Mouse (Mus musculus): ENCODE measurements around the gene Traf3. TPM values are rescaled to one million over a fixed set of nuclear protein-coding genes. Genes with fewer than 3 reads are reported as not detected.
A peak's percentile ranks its signal among the peaks of the same experiment; 100 is the strongest.

The Traf3 gene
- total and polyA plus RNA-seq, 2 experiments from 2014 or later: 13.7 to 40.8 TPM

DNA sequence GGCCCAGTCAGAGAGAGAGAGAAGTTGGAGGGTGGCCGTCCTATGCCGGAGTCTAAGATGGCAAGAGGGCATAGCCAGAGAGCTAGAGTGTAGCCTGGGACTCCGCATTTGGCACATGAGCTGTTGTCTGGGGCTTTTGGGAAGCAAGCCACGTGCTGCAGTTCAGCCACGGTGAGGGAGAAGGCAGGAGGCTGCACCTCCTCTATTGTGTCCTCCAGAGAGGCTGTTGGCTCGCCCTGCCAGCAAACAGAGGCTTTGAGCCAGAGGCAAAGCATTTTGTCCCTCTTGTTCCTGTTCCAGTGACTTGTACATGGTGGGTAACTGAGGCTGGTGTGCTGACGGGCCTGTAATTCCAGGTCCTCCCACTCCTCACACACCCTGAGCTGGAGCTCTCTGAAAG, 32.0 kb upstream of the Traf3 start:
- H3K9me3 ChIP-seq (ENCODE audit: low read length): no peaks in the 10 kb centered on the region
- peak overlapping the region; percentile 61; the same call in 1 of the 2 replicates for H3K27ac ChIP-seq
- H3K27me3 ChIP-seq (ENCODE audit: insufficient read depth, low read length): no peaks in the 10 kb centered on the region
- TF ChIP-seq CTCF (IDR thresholded peaks at IDR 0.05; ENCODE audit: low read depth): no peak
- ATAC-seq (peak; percentile 51; the same call in 1 of the 2 replicates), DNase-seq (ENCODE audit: low spot score) (peak; percentile 37)
- no peak overlapping the region for H3K4me2 ChIP-seq (ENCODE audit: low read depth, low read length)
- WGBS: 39% methylated on average over 7 of the region's 7 CpGs
- H3K4me1 ChIP-seq (ENCODE audit: insufficient read depth, low read length): 0 out of 2 replicates have a peak, but pooled peaks cover 13% of the 10 kb centered on the region
- H3K9ac ChIP-seq (replicated peaks; ENCODE audit: low read length): no peak overlapping the region
- H3K36me3 ChIP-seq (ENCODE audit: insufficient read depth, low read length): no peaks in the 10 kb centered on the region
- no peak overlapping the region for H3K4me3 ChIP-seq (ENCODE audit: low read length)

DNA sequence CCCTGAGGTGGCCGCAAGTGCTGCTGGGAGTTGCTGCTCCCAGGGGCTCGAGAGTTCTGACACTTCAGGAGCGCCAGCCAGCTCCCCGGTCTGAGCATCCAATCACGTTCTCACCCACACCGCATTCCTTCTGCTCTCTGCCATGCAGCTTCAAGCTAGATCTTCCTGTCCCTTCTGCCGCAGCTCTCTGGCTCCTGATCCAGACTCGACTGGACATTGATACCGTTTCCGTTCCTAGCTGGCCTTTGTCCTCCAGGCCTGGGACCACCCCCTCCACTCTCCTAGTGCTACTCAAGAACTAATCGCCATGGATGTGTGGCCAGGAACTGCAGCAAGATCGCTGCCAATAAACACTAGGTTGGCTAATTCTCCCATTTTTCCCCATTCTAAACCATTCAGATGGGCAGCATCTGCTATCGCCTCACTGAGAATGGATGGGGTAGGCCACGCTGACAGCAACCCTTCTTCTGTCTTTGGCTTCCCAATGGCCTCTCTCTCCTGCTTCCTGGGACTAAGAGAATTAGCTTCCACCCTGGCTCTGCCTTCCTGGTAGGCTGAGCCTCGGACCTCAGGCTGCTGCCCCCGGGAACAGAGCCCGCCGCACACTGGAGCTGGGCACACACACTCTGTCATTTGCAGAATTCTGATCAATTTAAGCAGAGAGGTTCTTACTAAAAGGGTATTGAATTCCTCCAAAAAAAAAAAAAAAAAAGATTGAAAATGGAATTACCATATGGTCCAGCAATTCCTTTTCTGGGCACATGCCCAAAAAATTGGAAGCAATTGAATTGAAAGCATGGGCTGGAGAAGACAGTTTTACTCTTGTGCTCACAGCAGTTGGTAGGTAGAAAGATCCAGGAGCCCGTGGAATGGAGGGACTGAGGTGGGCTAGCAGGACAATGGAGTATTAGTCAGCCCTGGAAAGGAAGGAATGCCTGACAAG, 31.1 kb upstream of the Traf3 start:
- Histone ChIP-seq H3K9me3 (ENCODE audit: low read length) (no peaks in the 10 kb centered on the region), H3K9ac (replicated peaks; ENCODE audit: low read length) (no peak overlapping the region), H3K36me3 (ENCODE audit: insufficient read depth, low read length) (no peaks in the 10 kb centered on the region), H3K27ac (peak overlapping the region; percentile 61), H3K27me3 (ENCODE audit: insufficient read depth, low read length) (no peaks in the 10 kb centered on the region), H3K4me3 (ENCODE audit: low read length) (no peak overlapping the region), H3K4me2 (ENCODE audit: low read depth, low read length) (no peak overlapping the region), H3K4me1 (ENCODE audit: insufficient read depth, low read length) (0 out of 2 replicates have a peak, but pooled peaks cover 13% of the 10 kb centered on the region)
- ATAC-seq (peak; percentile 47; the same call in 1 of the 2 replicates), DNase-seq (ENCODE audit: low spot score) (peak; percentile 51)
- 39% methylated on average over 19 of the region's 19 CpGs for WGBS
- TF ChIP-seq CTCF (IDR thresholded peaks at IDR 0.05; ENCODE audit: low read depth): no peak

DNA sequence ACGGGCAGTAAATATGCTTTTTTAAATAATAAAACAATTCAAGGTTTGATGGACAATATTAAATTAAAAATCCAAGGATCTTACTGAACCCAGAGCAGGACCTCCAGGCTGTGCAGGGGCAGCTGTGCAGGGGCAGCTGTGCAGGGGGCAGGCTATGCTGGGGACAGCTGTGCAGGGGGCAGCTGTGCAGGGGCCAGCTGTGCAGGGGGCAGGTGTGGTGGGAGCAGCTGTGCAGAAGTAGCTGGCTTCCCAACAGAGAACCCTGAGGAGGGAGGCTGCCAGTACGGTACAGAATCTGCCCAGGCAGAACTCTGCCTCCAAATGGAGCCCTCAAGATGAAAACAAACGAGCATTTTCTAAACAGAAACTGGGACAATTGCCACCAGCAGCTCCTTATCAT, 30.2 kb upstream of the Traf3 start:
- Histone ChIP-seq H3K27ac (no peak overlapping the region), H3K9me3 (ENCODE audit: low read length) (no peaks in the 10 kb centered on the region), H3K4me3 (ENCODE audit: low read length) (no peak overlapping the region), H3K9ac (replicated peaks; ENCODE audit: low read length) (no peak overlapping the region), H3K27me3 (ENCODE audit: insufficient read depth, low read length) (no peaks in the 10 kb centered on the region), H3K4me1 (ENCODE audit: insufficient read depth, low read length) (0 out of 2 replicates have a peak, but pooled peaks cover 13% of the 10 kb centered on the region), H3K4me2 (ENCODE audit: low read depth, low read length) (no peak overlapping the region), H3K36me3 (ENCODE audit: insufficient read depth, low read length) (no peaks in the 10 kb centered on the region)
- no peak for DNase-seq (ENCODE audit: low spot score)
- TF ChIP-seq CTCF (IDR thresholded peaks at IDR 0.05; ENCODE audit: low read depth): no peak
- WGBS: 60% methylated on average over 3 of the region's 3 CpGs
- no peak for ATAC-seq

DNA sequence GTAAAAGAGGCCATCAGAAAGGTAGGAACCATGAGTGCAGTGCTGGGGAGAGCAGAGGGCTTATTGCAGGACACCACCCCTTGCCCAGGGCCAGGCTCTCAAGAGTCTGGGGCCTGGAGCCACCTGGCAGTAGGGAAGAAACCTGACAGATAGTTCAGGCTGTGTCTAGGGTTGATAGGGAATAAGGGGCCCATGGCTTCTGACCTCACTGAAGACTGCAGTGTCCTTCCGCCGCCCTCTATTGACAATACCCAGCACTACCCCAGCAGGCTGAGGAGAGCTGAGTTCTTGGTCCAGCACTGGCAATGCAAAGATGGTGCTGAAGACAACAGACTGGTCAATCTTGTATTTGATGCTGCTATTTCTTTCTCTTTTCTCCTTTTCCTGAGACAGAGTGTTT, 29.1 kb upstream of the Traf3 start:
- no peak overlapping the region for H3K4me2 ChIP-seq (ENCODE audit: low read depth, low read length)
- no peaks in the 10 kb centered on the region for H3K9me3 ChIP-seq (ENCODE audit: low read length)
- DNase-seq (ENCODE audit: low spot score) (no peak), ATAC-seq (no peak)
- peak; percentile 8; the same call in 1 of the 2 replicates for TF ChIP-seq CTCF (IDR thresholded peaks at IDR 0.05; ENCODE audit: low read depth)
- WGBS: 65% methylated on average over 2 of the region's 2 CpGs
- H3K27me3 ChIP-seq (ENCODE audit: insufficient read depth, low read length): no peaks in the 10 kb centered on the region
- H3K4me3 ChIP-seq (ENCODE audit: low read length): no peak overlapping the region
- H3K36me3 ChIP-seq (ENCODE audit: insufficient read depth, low read length): no peaks in the 10 kb centered on the region
- H3K27ac ChIP-seq: no peak overlapping the region
- 0 out of 2 replicates have a peak, but pooled peaks cover 13% of the 10 kb centered on the region for H3K4me1 ChIP-seq (ENCODE audit: insufficient read depth, low read length)
- H3K9ac ChIP-seq (replicated peaks; ENCODE audit: low read length): no peak overlapping the region

DNA sequence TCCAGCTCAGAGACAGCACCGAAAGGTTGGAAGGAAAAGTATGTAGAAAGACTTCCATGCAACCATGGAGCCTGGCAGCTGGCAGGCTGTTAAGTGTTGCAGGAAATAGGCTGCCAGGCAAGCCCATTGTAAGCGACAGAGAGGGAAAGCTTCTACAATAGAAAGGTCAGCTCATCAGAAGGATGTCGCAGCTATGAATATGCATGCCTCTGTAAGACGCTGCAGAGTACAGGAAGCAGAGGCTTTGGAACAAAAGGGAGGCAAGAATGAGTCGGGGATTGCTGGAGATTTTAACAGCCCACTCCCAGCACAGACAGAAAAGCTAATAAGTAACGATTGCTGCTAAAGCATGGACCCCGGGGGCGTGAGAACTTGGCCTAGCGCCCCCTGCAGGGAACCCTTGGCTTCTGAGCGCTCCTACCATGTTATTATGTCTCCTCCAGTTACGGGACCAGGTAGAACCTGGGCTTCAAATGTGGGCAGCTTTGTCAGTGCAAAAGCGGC, 23.1 kb upstream of the Traf3 start:
- H3K9ac ChIP-seq (replicated peaks; ENCODE audit: low read length): no peak overlapping the region; the same call in none of the 2 replicates
- 6% methylated on average over 12 of the region's 12 CpGs for WGBS

DNA sequence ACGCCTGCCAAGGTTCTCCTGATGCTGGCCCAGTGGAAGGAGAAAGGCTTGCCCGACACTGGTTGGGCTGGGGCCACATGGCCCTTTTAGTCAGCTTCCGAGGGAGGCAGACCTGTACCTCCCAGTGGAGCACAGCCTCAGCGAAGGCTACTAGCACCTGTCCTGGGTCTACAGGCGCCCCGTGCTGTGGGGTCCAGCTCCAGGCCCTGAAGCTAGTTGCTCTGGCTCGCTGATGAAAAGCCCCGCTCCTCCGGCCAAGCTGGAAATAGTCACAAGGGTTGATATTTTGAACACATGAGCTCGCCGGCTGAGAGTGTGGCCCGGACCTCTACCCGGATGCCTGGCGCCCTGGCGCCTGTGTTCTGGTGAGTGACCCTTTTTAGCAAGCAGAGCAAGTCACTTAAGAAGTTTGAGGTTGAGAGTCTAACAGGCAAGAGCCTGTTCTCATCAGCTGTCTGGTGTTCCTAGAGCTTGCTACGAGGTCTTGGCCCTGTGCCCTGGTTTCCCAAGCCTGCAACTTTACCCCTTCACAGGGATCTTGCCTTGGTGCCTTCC, 22.6 kb upstream of the Traf3 start:
- Histone ChIP-seq H3K27me3 (ENCODE audit: insufficient read depth, low read length) (no peaks in the 10 kb centered on the region), H3K4me2 (ENCODE audit: low read depth, low read length) (peak overlapping the region; percentile 33), H3K27ac (peak overlapping the region; percentile 79), H3K4me3 (ENCODE audit: low read length) (no peak overlapping the region), H3K9ac (replicated peaks; ENCODE audit: low read length) (no peak overlapping the region; the same call in 1 of the 2 replicates), H3K4me1 (ENCODE audit: insufficient read depth, low read length) (peaks cover 20% of the 10 kb centered on the region), H3K9me3 (ENCODE audit: low read length) (no peaks in the 10 kb centered on the region), H3K36me3 (ENCODE audit: insufficient read depth, low read length) (no peaks in the 10 kb centered on the region)
- ATAC-seq (peak; percentile 63; the same call in 1 of the 2 replicates), DNase-seq (ENCODE audit: low spot score) (no peak)
- WGBS: 38% methylated on average over 16 of the region's 16 CpGs
- TF ChIP-seq CTCF (IDR thresholded peaks at IDR 0.05; ENCODE audit: low read depth): no peak

More for the DNA sequence above, 23.1 kb upstream of the Traf3 start:
- ATAC-seq: peak; percentile 75
- H3K9me3 ChIP-seq (ENCODE audit: low read length): no peaks in the 10 kb centered on the region
- no peaks in the 10 kb centered on the region for H3K27me3 ChIP-seq (ENCODE audit: insufficient read depth, low read length)
- H3K36me3 ChIP-seq (ENCODE audit: insufficient read depth, low read length): no peaks in the 10 kb centered on the region
- TF ChIP-seq CTCF (IDR thresholded peaks at IDR 0.05; ENCODE audit: low read depth): peak; percentile 49
- DNase-seq (ENCODE audit: low spot score): peak; percentile 69
- peaks cover 20% of the 10 kb centered on the region for H3K4me1 ChIP-seq (ENCODE audit: insufficient read depth, low read length)
- no peak overlapping the region for H3K4me3 ChIP-seq (ENCODE audit: low read length)
- peak overlapping the region; percentile 33 for H3K4me2 ChIP-seq (ENCODE audit: low read depth, low read length)
- peak overlapping the region; percentile 79 for H3K27ac ChIP-seq
